Mouse (Mus musculus) brain, adult 10 weeks (tissue): ENCODE results near the gene Gm10801. TPM values are rescaled to one million over a fixed set of nuclear protein-coding genes. Genes with fewer than 3 reads are reported as not detected.

Experiments used
- polyA plus RNA-seq: library from polyadenylated mRNA; stranded (reverse); fragments of 350-450 nt; fragmentation: Illumina TruSeq; extraction: RNeasy Lipid Tissue Mini Kit (QIAGEN cat#74804); gene quantifications from one replicate; pipeline ENCODE4 v1.2.3, GENCODE M21; 2015; ENCODE audit warnings: low read depth, low replicate concordance

The Gm10801 gene
- not detected for polyA plus RNA-seq

GRCm38 (mm10) chr2:98661937-98662336 lies at the start of gene Gm10801:
Gene Gm10801, plus strand, starts transcription at chr2:98662237.

GRCm38 (mm10) chr2:98667201-98667600 lies 5.2 kb downstream of the Gm10801 start, which contains the start of gene Gm10800:
Gene Gm10800, minus strand, starts transcription at chr2:98667301.

Other genes starting within 250 kb of the Gm10801 start
- gene Gm10800, start 5.1 kb downstream of the Gm10801 start, polyA plus RNA-seq = not detected